Mouse (Mus musculus): ENCODE data around the gene Ddx23. TPM values are rescaled to one million over a fixed set of nuclear protein-coding genes. Genes with fewer than 3 reads are reported as not detected.
A peak's percentile ranks its signal among the peaks of the same experiment; 100 is the strongest.

The Ddx23 gene
- 22.0 and 26.4 TPM in 2 replicates for polyA plus RNA-seq (2015; fragmentation: Nextera tagmentation; extraction: Ambion mirVana)

DNA sequence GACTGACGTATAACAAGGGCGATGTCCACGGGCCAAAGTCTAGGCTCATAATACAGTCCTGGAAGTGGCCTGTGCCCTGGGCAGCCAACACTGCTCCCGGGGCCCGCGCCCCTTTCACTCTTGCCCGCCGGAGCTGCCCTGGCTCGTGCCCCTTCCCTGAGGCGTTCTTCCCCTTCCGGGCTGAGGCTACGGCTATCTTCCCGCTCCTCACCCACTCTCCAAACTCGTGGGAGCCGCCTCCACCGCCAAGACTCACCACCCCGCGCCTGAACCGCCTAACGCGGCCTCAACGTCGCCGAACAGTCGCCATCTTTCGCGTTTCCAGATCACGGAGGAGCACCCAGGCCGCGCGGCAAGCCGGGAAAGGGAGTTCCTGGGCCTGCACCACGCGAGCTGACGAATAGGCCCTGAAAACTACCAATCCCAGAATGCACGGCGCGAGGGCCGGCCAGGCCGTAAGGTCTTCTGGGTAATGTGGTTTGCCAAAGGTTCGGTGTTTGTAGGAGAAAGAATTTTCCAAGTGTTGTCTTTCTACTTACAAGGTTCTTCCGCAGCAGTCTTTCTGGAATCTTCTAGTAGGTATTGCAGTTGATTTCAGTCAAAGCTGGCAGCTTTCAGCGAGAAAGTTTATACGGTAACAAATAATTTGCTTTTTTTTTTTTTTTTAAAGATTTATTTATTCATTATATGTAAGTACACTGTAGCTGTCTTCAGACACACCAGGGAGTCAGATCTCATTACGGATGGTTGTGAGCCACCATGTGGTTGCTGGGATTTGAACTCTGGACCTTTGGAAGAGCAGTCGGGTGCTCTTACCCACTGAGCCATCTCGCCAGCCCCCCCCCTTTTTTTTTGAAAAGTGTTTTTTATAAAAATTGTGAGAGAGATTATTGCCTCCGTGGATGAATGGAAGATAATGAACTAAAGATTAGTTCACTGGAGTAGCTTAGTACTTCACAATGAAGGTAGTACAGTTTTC is at the start of gene Ddx23:
Ddx23 (minus strand) TSS at position 328 of the 979 bp plus-strand sequence.
- Histone ChIP-seq H3K9me3 (no peaks in the 10 kb centered on the region), H3K9ac (peak within 1 kb of the TSS; percentile 85), H3K4me3 (peak within 1 kb of the TSS; percentile 93), H3K4me2 (peak within 1 kb of the TSS; percentile 56), H3K4me1 (peaks cover 7% of the 10 kb centered on the region), H3K36me3 (replicated peaks) (peaks cover 7% of the 10 kb centered on the region), H3K27ac (peak within 1 kb of the TSS; percentile 92), H3K27me3 (replicated peaks) (no peaks in the 10 kb centered on the region)
- WGBS = 4% methylated on average over 48 of the region's 48 CpGs
- ATAC-seq (replicated peaks) = peak; percentile 97

GRCm38 (mm10) chr15:98710442-98710841 is 47.7 kb upstream of the Ddx23 start:
- Histone ChIP-seq H3K4me2 (no peak overlapping the region), H3K4me1 (no peaks in the 10 kb centered on the region), H3K27ac (no peak overlapping the region), H3K4me3 (no peak overlapping the region), H3K9me3 (no peaks in the 10 kb centered on the region), H3K27me3 (replicated peaks) (no peaks in the 10 kb centered on the region), H3K9ac (no peak overlapping the region), H3K36me3 (replicated peaks) (no peaks in the 10 kb centered on the region)
- WGBS = 14% methylated on average over 9 of the region's 9 CpGs
- ATAC-seq (replicated peaks) = no peak

- peak within 1 kb of the TSS; percentile 41 for H3K4me3 ChIP-seq
- ATAC-seq (replicated peaks) = peak; percentile 74
- 0 out of 2 replicates have a peak, but pooled peaks cover 1% of the 10 kb centered on the region for H3K27me3 ChIP-seq (replicated peaks)
- peak within 1 kb of the TSS; percentile 45 for H3K9ac ChIP-seq
- H3K9me3 ChIP-seq = no peaks in the 10 kb centered on the region
- H3K36me3 ChIP-seq (replicated peaks) = no peaks in the 10 kb centered on the region
- WGBS = 20% methylated on average over 16 of the region's 16 CpGs
- H3K27ac ChIP-seq = no peak within 1 kb of the TSS
- H3K4me1 ChIP-seq = no peaks in the 10 kb centered on the region
- H3K4me2 ChIP-seq = peak within 1 kb of the TSS; percentile 56
Observed at GRCm38 (mm10) chr15:98707766-98708372, 45.2 kb upstream of the Ddx23 start, which contains the start of gene Ccdc65. Ccdc65 (plus strand) TSS chr15:98708207.

- H3K4me1 ChIP-seq = peaks cover 9% of the 10 kb centered on the region
- WGBS = 64% methylated on average over 9 of the region's 9 CpGs
- H3K4me2 ChIP-seq = no peak overlapping the region
- peaks cover 18% of the 10 kb centered on the region; the same call in 1 of the 2 replicates for H3K27me3 ChIP-seq (replicated peaks)
- no peak overlapping the region for H3K27ac ChIP-seq
- H3K9me3 ChIP-seq = no peaks in the 10 kb centered on the region
- H3K9ac ChIP-seq = no peak overlapping the region
- ATAC-seq (replicated peaks) = no peak
- no peak overlapping the region for H3K4me3 ChIP-seq
- no peaks in the 10 kb centered on the region for H3K36me3 ChIP-seq (replicated peaks)
Observed at GRCm38 (mm10) chr15:98704312-98704711, 41.6 kb upstream of the Ddx23 start.

DNA sequence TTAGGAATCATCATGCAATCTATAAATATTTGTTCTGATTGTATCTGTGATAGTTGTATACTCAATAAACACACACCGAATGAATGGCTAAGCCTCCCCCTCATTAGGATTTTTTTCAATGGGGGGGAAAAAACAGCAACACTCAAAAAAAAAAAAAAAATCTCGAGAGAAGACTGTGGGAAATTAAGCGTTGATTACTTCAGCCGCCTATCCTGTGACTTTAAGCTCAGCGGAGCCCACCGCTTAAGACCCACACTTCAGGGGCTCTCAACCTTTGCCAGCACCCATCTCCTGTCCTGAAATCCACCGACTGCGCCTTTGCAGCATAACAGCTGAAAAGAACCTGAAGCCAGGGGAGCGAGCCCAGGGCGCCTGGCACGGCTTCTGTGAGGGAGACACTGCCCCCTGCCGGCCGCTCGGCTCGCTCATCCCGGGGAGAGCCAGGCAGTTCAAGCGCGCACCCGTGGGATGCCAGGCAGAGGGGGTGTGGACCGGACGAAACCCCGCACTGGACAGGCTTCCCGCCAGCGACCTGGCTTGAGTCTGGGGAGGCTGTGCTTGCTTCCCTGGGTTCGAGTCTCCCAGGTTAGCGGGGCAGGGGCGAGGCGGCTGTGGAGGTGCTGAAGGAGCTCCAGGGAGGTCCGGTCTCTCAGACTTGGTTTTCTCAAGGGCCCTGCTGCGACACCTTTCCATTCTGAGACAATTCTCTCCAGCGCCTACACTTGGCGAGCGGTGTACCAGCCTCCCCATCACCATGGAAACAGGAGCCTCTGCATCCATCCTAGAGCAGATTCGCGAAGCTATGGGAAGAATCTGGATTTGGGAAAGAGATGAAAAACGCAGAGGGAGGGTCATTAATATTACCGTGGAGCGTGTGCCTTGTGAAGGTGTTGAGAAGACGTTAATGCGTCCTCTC is 36.8 kb upstream of the Ddx23 start:
- Histone ChIP-seq H3K9ac (peak overlapping the region; percentile 48), H3K27ac (peak overlapping the region; percentile 86), H3K4me1 (peaks cover 17% of the 10 kb centered on the region), H3K9me3 (no peaks in the 10 kb centered on the region), H3K27me3 (replicated peaks) (peaks cover 18% of the 10 kb centered on the region; the same call in 1 of the 2 replicates), H3K36me3 (replicated peaks) (no peaks in the 10 kb centered on the region), H3K4me3 (peak overlapping the region; percentile 50), H3K4me2 (peak overlapping the region; percentile 80)
- 4% methylated on average over 40 of the region's 40 CpGs for WGBS
- peak; percentile 93 for ATAC-seq (replicated peaks)

GRCm38 (mm10) chr15:98696216-98696615 is 33.5 kb upstream of the Ddx23 start:
- H3K4me1 ChIP-seq = peaks cover 27% of the 10 kb centered on the region
- H3K9me3 ChIP-seq = no peaks in the 10 kb centered on the region
- no peak overlapping the region for H3K4me2 ChIP-seq
- H3K9ac ChIP-seq = no peak overlapping the region
- no peaks in the 10 kb centered on the region for H3K36me3 ChIP-seq (replicated peaks)
- H3K4me3 ChIP-seq = no peak overlapping the region
- 58% methylated on average over 8 of the region's 8 CpGs for WGBS
- peaks cover 8% of the 10 kb centered on the region; the same call in 1 of the 2 replicates for H3K27me3 ChIP-seq (replicated peaks)
- no peak overlapping the region for H3K27ac ChIP-seq
- ATAC-seq (replicated peaks) = no peak

DNA sequence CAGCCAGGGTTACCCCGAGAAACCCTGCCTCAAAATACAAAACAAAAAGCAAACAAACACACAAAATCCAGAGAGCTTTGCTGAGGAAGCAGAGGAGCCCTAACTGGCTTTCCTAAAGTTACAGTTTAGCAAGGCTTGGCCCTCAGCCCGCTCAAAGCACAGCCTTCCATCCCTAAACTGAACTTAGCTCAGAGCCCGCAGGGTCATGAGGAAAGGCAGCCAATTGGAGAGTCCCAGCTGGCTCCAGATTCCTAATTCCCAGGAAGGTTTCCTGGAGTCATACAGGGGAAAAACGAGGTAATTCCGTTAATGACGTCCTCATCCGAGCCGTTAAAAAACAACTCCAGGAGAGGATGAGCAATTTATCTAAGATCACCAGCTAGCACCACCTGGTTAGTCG is 33.0 kb upstream of the Ddx23 start:
- WGBS = 60% methylated on average over 9 of the region's 9 CpGs
- peaks cover 3% of the 10 kb centered on the region; the same call in 1 of the 2 replicates for H3K27me3 ChIP-seq (replicated peaks)
- no peak overlapping the region for H3K27ac ChIP-seq
- no peak overlapping the region for H3K9ac ChIP-seq
- H3K36me3 ChIP-seq (replicated peaks) = no peaks in the 10 kb centered on the region
- no peak overlapping the region for H3K4me3 ChIP-seq
- ATAC-seq (replicated peaks) = no peak
- H3K4me2 ChIP-seq = no peak overlapping the region
- no peaks in the 10 kb centered on the region for H3K9me3 ChIP-seq
- H3K4me1 ChIP-seq = peaks cover 32% of the 10 kb centered on the region

GRCm38 (mm10) chr15:98692171-98692715 is 29.5 kb upstream of the Ddx23 start:
- no peaks in the 10 kb centered on the region for H3K27me3 ChIP-seq (replicated peaks)
- H3K4me3 ChIP-seq = no peak overlapping the region
- no peak for ATAC-seq (replicated peaks)
- H3K4me1 ChIP-seq = peaks cover 17% of the 10 kb centered on the region
- 51% methylated on average over 11 of the region's 11 CpGs for WGBS
- H3K27ac ChIP-seq = 0 out of 2 replicates have a peak overlapping the region, but pooled peaks have one; percentile 35
- H3K4me2 ChIP-seq = no peak overlapping the region
- no peaks in the 10 kb centered on the region for H3K36me3 ChIP-seq (replicated peaks)
- no peak overlapping the region for H3K9ac ChIP-seq
- H3K9me3 ChIP-seq = no peaks in the 10 kb centered on the region

GRCm38 (mm10) chr15:98691486-98692147 is 28.9 kb upstream of the Ddx23 start:
- Histone ChIP-seq H3K27ac (peak overlapping the region; percentile 35; the same call in 1 of the 2 replicates), H3K36me3 (replicated peaks) (no peaks in the 10 kb centered on the region), H3K4me1 (peaks cover 17% of the 10 kb centered on the region), H3K9me3 (no peaks in the 10 kb centered on the region), H3K4me3 (no peak overlapping the region), H3K4me2 (peak overlapping the region; percentile 4; the same call in 1 of the 2 replicates), H3K27me3 (replicated peaks) (no peaks in the 10 kb centered on the region), H3K9ac (no peak overlapping the region)
- WGBS = 8% methylated on average over 7 of the region's 7 CpGs
- ATAC-seq (replicated peaks) = peak; percentile 66; the same call in 1 of the 2 replicates

GRCm38 (mm10) chr15:98689682-98690081 is 27.0 kb upstream of the Ddx23 start:
- Histone ChIP-seq H3K4me2 (no peak overlapping the region), H3K4me3 (no peak overlapping the region), H3K4me1 (peaks cover 17% of the 10 kb centered on the region), H3K27me3 (replicated peaks) (no peaks in the 10 kb centered on the region), H3K9ac (no peak overlapping the region), H3K27ac (no peak overlapping the region), H3K36me3 (replicated peaks) (no peaks in the 10 kb centered on the region), H3K9me3 (no peaks in the 10 kb centered on the region)
- ATAC-seq (replicated peaks) = no peak
- 80% methylated on average over 2 of the region's 2 CpGs for WGBS

DNA sequence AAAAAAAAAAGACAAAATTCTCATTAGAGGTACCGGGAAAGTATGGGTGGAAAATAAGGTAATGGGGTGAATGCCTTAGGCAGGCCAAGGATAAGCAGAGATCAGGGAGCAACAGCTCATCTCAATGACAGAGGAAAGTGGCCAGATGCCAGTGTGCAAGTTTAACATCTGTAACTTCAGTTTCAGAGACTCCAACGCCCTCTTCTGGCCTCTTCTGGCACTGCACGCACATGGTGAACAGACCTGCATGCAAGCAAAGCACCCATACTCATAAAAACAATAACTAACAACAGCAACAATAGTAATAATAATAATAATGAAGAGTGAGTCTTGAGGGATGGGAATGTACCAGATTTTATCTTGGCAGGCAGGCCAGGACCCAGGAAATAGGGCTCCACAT is 23.2 kb upstream of the Ddx23 start:
- Histone ChIP-seq H3K27ac (no peak overlapping the region), H3K9ac (no peak overlapping the region), H3K4me1 (peaks cover 4% of the 10 kb centered on the region), H3K36me3 (replicated peaks) (no peaks in the 10 kb centered on the region), H3K27me3 (replicated peaks) (no peaks in the 10 kb centered on the region), H3K9me3 (no peaks in the 10 kb centered on the region), H3K4me2 (no peak overlapping the region), H3K4me3 (no peak overlapping the region)
- no peak for ATAC-seq (replicated peaks)
- 69% methylated on average over 3 of the region's 3 CpGs for WGBS
